Mouse (Mus musculus): ENCODE measurements around the gene Rassf1. TPM values are rescaled to one million over a fixed set of nuclear protein-coding genes. Genes with fewer than 3 reads are reported as not detected.

Gene Rassf1
- polyA plus RNA-seq, 1 experiment from 2014 or later, result 48.0 TPM

DNA sequence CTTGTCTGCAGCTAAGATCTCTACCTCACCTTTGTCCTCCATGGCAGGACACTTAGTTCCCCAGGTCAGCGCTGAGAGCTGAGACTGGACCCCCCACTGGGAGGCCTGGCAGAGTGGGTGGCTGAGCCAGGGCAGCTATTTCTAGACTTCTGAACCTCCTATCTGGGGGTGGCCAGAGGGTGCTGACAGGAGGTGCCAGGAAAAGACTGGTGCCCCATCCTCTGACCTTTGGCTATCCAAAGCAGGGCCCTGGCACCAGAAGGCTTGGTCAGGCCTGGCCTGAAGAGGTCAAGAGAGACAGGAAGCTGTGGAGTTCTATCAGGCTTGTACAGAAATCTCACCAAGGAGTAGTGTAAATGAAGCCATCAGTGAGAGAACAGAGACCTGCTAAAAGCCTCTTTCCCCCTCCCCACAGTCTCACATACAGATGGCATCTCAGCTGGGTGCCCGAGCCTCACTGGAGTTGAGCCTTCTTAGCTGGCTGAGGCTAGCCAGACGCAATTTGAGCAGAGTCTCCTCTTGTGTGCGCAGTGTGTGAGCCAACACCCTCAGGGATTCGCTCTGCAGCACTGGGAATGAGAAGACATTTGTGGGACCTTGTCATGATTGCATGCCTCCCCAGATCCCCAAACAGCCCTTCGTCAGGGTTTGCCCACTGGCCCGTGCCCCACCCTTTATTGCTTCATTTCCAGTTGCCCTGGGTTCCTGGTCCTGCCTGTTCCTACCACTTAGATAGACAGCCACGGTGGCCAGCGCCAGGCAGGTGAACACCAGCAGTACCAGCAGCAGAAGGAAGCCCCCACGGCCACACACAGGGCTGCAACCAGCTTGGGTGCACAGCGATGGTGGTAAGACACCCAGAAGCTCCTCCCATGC lies 42.0 kb downstream of the Rassf1 start:
- Histone ChIP-seq H3K27ac (ENCODE audit: low read depth, low read length) (no peak overlapping the region), H3K4me1 (replicated peaks; ENCODE audit: control insufficient read depth, insufficient read depth, low read length) (no peaks in the 10 kb centered on the region; the same call in 1 of the 2 replicates), H3K27me3 (replicated peaks; ENCODE audit: control insufficient read depth, insufficient read depth, low read length) (no peaks in the 10 kb centered on the region), H3K36me3 (ENCODE audit: control insufficient read depth, insufficient read depth) (peaks cover 42% of the 10 kb centered on the region), H3K9ac (ENCODE audit: low read depth, low read length) (no peak overlapping the region), H3K9me3 (ENCODE audit: control insufficient read depth) (no peaks in the 10 kb centered on the region), H3K4me3 (ENCODE audit: low read depth, low read length) (no peak overlapping the region), H3K4me2 (replicated peaks; ENCODE audit: low read depth) (no peak overlapping the region)
- WGBS, result 70% methylated on average over 11 of the region's 11 CpGs
- no peak for TF ChIP-seq CTCF (IDR thresholded peaks at IDR 0.05; ENCODE audit: low read depth)
- ATAC-seq, result no peak

DNA sequence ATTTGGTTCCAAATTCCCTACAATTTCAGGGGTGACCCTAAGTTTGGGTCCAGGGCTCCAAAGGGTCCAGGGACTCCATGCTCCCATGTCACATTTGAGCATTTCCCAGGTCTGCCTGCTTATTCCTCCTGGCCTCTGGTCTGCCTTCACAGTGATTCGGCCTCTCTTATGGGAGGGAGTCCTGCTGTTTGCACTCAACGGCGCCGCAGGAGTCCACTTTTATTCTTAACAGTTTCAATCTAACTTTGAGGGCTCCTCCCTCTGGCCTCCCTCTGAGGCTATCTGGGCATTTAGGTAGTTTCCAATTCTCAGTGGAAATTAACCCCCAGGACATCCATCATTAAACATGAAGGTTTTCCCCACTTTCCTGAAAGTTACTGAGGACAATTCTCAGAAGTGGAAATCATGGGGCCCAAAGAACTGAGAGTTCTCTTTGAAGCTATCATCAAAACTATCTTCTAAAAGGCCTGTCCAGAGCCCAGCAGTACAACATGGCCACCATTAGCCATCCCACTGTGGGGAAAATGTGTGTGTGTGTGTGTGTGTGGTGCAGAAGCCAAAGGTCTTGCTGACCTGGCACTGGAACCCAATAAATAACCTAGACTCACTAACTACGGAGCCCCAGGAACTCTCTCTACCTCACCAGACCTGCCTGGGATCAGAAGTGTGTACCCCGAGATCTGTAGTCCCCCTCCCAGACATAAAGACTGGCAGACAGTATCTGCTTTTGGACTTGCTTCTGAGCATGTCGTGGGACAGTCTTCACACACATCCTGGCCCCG lies 43.1 kb downstream of the Rassf1 start:
- no peak for ATAC-seq
- 72% methylated on average over 8 of the region's 8 CpGs for WGBS

DNA sequence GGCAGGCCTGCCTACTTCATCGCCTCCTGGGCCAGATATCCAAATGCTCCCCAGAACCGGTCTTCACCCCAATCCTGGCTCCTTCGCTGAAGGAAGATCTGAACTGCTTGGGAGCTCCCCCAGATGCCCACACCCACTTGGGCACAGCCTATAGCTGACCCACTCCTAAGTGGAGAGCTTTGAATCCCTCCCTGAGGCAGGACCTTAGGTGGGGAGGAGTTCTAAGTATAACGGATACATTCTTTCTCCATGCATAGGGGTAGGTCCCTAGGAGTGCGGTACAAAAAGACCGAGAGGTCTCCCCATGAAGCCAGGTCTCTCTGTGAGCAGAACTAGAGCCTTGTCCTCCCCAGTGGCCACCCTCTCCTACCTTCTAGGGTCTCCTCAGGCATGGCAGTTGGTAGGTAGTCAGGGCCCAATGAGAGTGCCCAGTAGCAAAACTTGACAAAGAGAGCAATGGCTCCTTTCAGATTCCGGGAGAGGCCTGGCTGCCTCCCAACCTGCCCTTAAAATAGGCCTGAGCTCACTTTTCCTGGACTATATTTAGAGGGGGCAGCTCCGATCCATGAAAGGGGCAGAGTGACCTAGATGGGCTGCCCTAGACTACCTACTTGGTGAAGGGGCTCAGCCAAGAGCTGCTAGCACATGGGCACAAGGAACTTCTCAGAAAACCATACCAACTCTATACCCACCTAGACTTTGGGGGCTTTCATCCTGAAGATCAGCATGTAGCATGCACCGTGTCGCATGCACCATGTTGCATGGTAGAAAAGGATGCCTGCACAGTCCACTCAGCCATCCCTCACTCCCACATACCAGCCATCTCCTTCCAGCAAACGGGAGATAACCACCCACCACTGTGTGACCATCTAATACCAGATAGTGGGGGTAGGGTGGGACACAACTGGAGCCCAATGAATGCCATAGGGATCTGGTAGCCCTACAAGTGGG lies 45.5 kb downstream of the Rassf1 start:
- H3K4me2 ChIP-seq (replicated peaks; ENCODE audit: low read depth), result no peak overlapping the region
- H3K9me3 ChIP-seq (ENCODE audit: control insufficient read depth), result no peaks in the 10 kb centered on the region
- no peak overlapping the region for H3K4me3 ChIP-seq (ENCODE audit: low read depth, low read length)
- H3K4me1 ChIP-seq (replicated peaks; ENCODE audit: control insufficient read depth, insufficient read depth, low read length), result 0 out of 2 replicates have a peak, but pooled peaks cover 2% of the 10 kb centered on the region
- TF ChIP-seq CTCF (IDR thresholded peaks at IDR 0.05; ENCODE audit: low read depth), result no peak
- no peak overlapping the region for H3K27ac ChIP-seq (ENCODE audit: low read depth, low read length)
- 91% methylated on average over 11 of the region's 11 CpGs for WGBS
- H3K36me3 ChIP-seq (ENCODE audit: control insufficient read depth, insufficient read depth), result peaks cover 41% of the 10 kb centered on the region
- ATAC-seq, result no peak
- no peak overlapping the region for H3K9ac ChIP-seq (ENCODE audit: low read depth, low read length)
- H3K27me3 ChIP-seq (replicated peaks; ENCODE audit: control insufficient read depth, insufficient read depth, low read length), result no peaks in the 10 kb centered on the region

More for the DNA sequence above, 43.1 kb downstream of the Rassf1 start:
- no peak overlapping the region for H3K4me2 ChIP-seq (replicated peaks; ENCODE audit: low read depth)
- no peak overlapping the region for H3K4me3 ChIP-seq (ENCODE audit: low read depth, low read length)
- peaks cover 50% of the 10 kb centered on the region for H3K36me3 ChIP-seq (ENCODE audit: control insufficient read depth, insufficient read depth)
- no peak overlapping the region for H3K9ac ChIP-seq (ENCODE audit: low read depth, low read length)
- no peaks in the 10 kb centered on the region for H3K27me3 ChIP-seq (replicated peaks; ENCODE audit: control insufficient read depth, insufficient read depth, low read length)
- H3K4me1 ChIP-seq (replicated peaks; ENCODE audit: control insufficient read depth, insufficient read depth, low read length), result no peaks in the 10 kb centered on the region; the same call in 1 of the 2 replicates
- no peak overlapping the region for H3K27ac ChIP-seq (ENCODE audit: low read depth, low read length)
- H3K9me3 ChIP-seq (ENCODE audit: control insufficient read depth), result no peaks in the 10 kb centered on the region
- TF ChIP-seq CTCF (IDR thresholded peaks at IDR 0.05; ENCODE audit: low read depth), result no peak

DNA sequence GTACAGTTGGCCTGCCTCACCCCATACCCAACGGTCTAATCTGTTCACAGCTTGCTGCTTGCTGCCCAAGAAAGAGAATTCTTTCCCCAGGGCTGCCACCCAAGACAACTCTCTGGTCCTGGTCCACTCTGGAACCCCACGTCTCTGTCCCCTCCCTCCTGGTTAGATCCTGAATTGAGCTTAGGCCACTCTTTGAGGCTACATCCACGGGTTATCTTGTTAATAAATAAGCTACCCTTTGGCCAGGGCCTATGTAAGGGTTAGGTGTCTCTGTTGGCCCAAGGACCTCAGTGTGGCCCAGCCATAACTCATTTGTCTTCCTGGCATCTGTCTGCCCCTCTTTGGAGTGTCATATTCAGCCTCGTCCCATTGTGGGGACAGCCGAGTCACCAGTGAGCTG lies 47.0 kb downstream of the Rassf1 start:
- WGBS, result 49% methylated on average over 5 of the region's 5 CpGs

DNA sequence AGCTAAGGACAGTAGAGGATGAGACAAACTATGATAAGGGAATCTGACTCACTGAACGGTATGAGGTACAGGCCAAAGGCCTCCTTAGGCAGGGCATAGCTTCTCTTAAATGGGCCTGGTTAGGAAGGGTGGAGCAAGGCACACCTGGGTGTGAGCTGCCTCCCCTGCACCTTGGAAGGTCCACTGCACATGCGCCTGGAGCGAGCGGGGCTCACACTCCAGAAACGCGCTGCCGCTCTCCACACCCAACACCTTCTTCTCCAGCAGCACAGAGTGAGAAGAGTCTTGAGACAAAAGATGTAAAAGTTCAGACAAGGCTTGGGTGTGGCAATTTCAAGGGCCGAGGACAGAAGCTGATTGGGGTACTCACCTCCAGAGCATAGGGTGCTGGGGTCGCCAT lies 48.1 kb downstream of the Rassf1 start:
- Histone ChIP-seq H3K9me3 (ENCODE audit: control insufficient read depth) (no peaks in the 10 kb centered on the region), H3K4me3 (ENCODE audit: low read depth, low read length) (no peak overlapping the region), H3K4me1 (replicated peaks; ENCODE audit: control insufficient read depth, insufficient read depth, low read length) (0 out of 2 replicates have a peak, but pooled peaks cover 6% of the 10 kb centered on the region), H3K9ac (ENCODE audit: low read depth, low read length) (no peak overlapping the region), H3K36me3 (ENCODE audit: control insufficient read depth, insufficient read depth) (peaks cover 20% of the 10 kb centered on the region; the same call in 1 of the 2 replicates), H3K27ac (ENCODE audit: low read depth, low read length) (no peak overlapping the region), H3K27me3 (replicated peaks; ENCODE audit: control insufficient read depth, insufficient read depth, low read length) (no peaks in the 10 kb centered on the region), H3K4me2 (replicated peaks; ENCODE audit: low read depth) (no peak overlapping the region)
- ATAC-seq, result no peak
- no peak for TF ChIP-seq CTCF (IDR thresholded peaks at IDR 0.05; ENCODE audit: low read depth)
- 66% methylated on average over 9 of the region's 9 CpGs for WGBS

More for the DNA sequence above, 47.0 kb downstream of the Rassf1 start:
- Histone ChIP-seq H3K36me3 (ENCODE audit: control insufficient read depth, insufficient read depth) (peaks cover 27% of the 10 kb centered on the region; the same call in 1 of the 2 replicates), H3K9me3 (ENCODE audit: control insufficient read depth) (no peaks in the 10 kb centered on the region), H3K27me3 (replicated peaks; ENCODE audit: control insufficient read depth, insufficient read depth, low read length) (no peaks in the 10 kb centered on the region), H3K27ac (ENCODE audit: low read depth, low read length) (peak overlapping the region; percentile 28), H3K4me2 (replicated peaks; ENCODE audit: low read depth) (no peak overlapping the region), H3K4me1 (replicated peaks; ENCODE audit: control insufficient read depth, insufficient read depth, low read length) (0 out of 2 replicates have a peak, but pooled peaks cover 3% of the 10 kb centered on the region), H3K4me3 (ENCODE audit: low read depth, low read length) (no peak overlapping the region), H3K9ac (ENCODE audit: low read depth, low read length) (no peak overlapping the region)
- no peak for ATAC-seq
- no peak for TF ChIP-seq CTCF (IDR thresholded peaks at IDR 0.05; ENCODE audit: low read depth)

Measured in intestine, postnatal 0 days (tissue).